Mouse (Mus musculus): ENCODE measurements around the gene Dcaf7. TPM values are rescaled to one million over a fixed set of nuclear protein-coding genes. Genes with fewer than 3 reads are reported as not detected.
"Not testable (repeated sequence)": the region's sequence is repeated elsewhere in the genome, so short reads cannot be mapped to it uniquely, and the experiment has no call there.

The Dcaf7 gene
- total RNA-seq, 4 experiments from 2014 or later: 57.3 to 79.3 (median 70.3) TPM

DNA sequence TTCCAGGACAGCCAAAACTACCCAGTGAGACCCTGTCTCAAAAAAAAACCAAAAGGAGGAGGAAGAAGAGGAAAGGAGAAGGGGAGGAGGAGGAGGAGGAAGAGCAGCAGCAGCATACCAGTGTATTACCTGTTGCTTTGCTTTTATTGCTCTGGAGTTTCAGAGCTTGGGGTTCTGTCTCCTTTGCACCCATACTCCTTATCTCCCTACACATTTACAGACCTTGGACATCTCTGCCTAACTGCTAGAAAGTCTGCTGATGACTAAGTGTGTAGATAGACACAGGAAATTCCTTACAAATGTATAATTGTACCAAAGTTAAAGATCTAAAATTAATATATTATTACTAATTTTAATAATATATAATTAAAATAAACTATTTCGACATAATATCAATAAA, 8.6 kb downstream of the Dcaf7 start:
- DNase-seq: no peak

DNA sequence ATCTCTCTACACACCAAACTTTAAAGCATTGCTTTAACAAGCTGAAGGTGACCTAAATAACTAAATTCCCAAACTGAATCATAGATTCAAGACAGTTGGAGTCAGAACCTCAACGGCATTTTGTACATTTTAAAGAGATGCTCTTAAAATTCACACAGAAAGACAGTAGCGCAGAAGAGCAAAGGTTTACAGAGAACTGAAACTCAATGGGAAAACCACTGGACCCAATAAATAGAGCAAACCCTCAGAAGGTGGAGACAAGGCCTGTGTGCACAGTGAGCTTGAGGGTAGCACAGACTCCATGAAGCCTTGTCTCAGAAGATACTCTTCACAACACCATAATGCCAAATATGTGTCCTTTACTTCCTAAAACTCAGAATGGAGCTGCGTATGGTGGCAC, 9.1 kb downstream of the Dcaf7 start:
- no peak for DNase-seq

DNA sequence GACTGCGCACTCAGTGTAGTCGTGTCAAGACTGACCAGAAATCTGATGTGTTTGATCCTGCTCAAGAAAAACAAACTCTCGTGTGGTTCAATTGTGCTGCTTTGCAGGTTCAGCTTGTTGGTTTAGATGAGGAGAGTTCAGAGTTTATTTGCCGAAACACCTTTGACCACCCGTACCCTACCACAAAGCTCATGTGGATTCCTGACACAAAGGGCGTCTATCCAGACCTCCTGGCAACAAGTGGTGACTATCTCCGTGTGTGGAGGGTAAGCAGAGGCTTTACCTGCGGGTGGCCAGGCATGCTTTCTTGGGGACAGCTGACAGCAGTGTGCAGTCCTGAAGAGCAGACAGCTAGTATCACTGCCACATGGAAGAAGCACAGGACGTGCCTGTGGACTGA, 9.9 kb downstream of the Dcaf7 start:
- DNase-seq: no peak

DNA sequence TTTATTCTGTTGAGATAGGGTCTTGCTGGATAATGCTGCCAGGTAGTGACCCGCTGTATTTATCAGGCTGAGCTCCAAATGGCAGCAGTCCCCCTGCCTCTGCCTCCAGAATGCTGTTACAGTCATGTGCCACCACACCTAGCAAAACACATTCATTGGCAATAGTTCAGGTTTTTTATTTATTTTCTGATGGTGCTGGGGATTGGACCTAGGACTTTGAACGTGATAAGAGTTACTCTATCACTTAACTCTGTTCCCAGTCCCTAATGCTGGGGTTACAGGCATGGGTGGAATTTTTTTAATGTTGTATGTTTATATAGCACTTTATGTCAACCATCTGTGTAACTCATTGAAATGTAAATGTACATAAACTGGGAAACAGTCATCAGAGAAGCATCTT, 17.2 kb downstream of the Dcaf7 start:
- DNase-seq: no peak

DNA sequence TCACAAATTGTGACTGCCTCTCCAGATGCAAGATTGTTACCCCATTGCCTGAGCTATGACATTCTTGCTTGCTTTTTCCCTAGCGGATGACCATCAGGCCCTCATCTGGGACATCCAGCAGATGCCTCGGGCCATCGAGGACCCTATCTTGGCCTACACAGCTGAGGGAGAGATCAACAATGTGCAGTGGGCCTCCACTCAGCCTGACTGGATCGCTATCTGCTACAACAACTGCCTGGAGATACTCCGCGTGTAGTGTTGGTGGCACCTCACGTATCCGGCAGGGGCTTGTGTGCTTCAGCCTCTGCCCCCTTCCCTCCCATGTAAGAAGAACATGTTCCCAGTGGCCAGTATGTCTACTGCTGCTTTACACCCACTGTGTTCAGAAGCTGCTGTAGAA, 17.9 kb downstream of the Dcaf7 start:
- DNase-seq: no peak

DNA sequence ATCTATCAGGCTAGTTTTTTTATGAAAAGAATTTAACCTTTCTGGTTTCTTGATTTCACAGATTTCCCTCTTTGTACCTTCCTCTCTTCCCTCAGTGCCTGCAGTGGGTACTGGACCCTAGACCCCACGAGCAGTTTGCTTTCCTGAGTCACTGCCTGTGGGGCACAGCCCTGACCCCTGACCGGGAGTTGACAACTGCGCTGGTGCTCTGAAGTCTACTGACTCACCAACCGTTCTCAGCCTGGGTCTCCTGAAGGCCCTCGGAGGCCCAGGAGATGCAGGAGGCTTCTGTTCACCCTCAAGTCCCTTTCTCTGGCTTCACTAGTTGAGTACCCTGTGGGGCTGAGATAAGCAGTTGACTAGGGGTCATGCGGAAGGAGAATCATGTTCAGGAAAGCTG, 18.7 kb downstream of the Dcaf7 start:
- DNase-seq: no peak

DNA sequence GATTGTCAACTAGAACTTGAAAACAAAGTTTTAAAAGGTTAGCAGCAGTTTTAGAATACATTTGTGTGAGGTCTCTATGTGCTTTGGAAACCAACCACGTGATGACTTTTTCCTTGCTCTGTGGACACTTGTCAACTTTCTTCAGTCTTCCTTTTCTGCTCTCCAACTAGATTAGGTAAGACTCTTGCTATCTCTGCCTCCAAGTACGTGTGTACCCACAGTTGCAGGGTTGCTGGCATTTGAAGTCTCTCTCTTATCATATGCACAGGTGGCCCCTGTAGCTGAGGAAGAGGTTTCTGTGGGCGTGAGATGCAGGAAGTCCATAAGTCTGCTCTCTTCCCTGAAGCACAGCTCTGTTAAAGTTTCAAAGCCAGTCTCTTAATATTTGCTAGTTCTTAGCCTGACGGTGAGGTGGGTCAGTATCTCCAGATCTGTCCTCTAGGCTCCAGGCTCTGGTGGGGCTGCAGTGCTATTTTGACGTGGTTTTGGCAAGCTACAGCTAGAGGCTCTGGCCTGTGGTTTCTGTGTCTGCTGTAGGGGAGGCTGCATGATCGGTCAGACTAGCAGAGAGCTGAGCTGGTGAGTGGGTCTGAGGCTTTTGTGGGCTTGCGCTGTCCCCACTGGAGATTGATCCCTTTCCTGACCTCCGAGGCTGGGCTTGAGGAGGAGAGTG, 20.3 kb downstream of the Dcaf7 start:
- no peak for DNase-seq

DNA sequence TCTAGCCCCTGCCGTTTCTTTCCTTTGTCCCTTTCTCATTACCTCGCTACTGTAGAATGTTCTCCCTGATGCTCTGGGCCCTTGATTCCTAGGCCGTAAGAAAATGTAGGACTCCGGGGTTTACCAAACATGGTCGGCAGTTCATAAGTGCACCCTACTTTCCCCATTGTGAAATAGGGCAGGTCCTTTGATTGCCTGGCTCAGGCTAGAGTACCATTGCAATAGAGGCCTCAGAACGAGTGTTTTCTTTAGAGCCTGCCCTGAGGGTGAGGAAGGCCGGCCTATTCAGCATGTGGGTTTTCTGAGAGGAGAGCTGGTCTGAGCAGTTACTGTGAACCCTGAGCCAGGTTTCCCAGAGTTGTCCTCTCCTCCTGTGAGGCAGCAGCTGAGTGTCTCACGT, 21.3 kb downstream of the Dcaf7 start:
- DNase-seq: no peak

DNA sequence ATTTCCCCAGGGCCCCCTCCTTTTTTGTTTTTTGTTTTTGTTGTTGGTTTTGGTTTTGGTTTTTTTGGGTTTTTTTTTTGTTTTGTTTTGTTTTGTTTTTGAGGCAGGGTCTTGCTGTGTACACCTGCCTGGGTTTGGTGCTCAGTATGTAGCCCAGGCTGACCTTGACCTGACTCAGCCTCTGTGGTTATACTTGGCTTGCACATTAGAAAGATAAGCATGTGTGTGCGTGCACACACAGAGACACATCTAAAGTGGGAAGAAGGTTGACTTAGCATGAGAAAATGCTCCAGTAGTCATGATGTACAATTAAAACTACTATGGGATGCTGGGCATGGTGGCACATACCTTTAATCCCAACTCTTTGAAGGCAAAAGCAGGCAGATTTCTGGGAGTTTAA, 23.9 kb downstream of the Dcaf7 start:
- no peak for DNase-seq

DNA sequence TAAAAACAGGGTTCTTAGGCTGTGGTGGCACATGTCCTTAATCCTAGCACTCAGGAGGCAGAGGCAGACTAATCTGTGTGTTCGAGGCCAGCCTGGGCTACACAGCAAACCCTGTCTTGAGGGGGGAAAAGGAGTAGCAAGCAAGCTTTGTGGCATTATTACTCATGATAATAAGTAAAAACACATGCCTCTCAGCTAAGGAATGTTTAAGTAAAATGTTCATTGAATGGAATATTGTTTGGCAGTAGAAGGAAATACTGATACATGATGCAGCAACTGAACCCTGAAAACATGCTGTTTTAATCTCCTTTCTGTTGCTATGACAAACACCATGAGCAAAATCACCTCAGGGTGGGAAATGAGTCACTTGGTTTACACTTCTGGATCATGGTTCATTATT, 24.6 kb downstream of the Dcaf7 start:
- DNase-seq: no peak

DNA sequence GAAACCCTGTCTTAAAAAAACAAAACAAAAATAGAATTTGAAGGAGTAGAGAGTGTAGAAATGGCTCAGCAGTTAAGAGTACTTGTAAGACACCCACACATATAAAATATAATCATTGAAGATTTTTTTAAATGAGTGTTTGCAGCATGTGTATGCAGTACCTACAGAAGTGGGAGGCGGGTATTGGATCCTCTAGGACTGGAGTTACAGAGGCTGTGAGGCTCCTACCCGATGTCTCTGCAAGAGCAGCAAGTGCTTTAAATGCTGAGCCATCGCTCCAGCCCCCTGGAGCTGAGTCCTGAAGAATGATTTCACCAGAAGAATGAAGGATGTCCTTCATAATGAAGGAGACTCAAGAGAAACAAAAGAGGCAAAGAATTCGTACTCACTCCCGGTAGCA, 27.1 kb downstream of the Dcaf7 start:
- no peak for DNase-seq

DNA sequence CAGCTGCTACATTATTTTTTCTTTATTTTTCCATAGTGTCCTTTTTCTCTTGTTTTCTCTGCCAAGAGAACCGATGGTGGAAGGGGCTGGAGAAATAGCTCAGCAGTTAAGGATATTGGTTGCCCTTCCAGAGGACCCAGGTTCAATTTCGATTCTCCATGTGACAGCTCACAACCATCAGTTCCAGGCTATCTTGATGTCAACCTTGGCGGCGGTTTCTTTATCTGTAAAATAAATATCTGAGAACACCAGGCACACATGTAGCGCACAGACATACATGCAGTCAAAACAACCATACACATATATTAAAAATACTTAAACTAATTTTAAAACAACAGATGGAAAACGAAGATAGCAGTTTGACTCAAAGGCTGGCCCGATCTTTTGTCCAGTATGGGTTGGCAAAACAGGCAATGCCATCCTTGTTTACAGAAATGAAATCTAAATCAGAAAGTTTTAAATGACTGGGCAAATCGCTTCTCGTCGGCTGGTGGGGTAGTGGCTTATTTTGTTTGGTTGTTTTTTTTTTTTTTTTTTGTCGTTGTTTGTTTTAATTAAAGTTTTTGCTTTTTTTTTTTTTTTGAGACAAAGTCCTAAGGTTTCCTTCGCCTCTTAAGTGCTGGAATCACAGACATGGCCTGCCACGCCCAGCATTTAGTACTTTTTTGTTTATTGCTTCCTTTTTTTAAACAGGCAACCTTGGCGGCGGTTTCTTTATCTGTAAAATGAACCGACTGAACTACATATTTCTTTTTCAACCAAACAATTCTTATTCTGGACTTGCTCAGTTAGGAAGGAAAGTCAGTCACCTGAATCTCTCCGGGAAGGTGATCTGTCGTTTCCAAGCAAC, 28.6 kb downstream of the Dcaf7 start:
- DNase-seq: no peak

DNA sequence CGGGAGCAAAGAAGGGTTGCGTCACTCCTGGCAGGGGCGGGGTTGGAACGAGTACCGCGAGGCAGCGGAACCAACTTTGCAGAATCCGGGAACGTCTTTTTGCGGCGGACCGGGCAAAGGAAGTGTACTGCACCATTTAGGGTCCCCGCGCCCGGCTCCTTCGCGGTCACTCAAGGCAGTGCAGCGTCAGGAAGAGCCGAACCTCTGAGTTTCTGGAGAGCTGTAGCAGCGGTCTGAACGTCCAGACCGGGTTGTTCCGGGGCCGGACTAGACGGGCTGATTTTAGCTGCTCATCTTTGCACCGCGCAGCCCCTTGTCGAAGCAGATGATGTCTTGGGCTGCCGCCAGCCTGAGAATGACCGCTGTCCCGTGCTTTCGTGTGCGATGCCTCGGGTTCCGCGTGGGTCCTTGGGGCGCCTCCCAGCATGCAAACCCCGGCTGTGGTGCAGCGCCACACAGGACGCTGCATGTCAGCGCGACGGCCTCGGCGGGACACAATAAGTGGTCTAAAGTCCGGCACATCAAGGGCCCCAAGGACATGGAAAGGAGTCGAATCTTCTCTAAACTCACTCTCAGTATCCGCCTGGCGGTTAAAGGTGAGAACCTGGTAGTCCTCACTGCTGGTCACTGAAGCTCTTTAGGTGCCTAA, 29.4 kb downstream of the Dcaf7 start, which contains the start of gene Taco1:
Gene Taco1, plus strand, starts transcription at position 139 of the 649 bp plus-strand sequence.
- DNase-seq: peak; percentile 91

DNA sequence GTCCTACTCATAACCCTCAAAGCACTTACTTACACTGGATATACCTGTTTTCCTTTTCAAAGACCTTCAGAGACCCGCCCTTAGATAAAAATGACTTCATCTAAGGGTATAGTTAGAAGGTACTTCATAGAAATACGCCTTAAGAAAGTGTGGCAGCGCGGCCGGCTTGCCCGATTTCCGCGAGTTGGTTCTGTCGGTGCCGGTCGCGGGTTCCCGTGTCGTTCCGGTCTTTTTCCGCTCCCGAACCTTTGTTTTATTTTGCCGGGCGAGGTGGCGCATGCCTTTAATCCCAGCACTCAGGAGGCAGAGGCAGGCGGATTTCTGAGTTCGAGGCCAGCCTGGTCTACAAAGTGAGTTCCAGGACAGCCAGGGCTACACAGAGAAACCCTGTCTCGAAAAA, 29.9 kb downstream of the Dcaf7 start:
- not testable (repeated sequence) for DNase-seq

DNA sequence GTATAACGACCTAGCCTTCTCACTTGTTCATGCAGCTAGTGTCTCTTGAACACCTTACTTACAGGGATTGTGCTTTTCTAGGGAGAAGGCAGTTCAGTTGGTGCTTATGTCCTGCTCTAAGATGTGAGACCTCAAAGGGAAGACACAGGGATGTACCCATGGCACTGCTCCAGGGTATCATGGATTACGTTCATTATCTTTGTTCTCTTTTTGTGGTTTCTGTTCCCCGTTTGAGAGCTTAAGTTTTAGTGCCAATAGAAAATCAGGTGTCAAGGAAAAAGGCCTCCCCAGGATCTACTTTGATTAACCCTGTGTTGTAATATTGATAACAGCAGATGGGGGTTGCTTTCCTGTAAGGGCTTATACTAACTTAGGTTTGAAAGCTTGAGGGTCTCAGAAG, 37.1 kb downstream of the Dcaf7 start:
- DNase-seq: no peak

DNA sequence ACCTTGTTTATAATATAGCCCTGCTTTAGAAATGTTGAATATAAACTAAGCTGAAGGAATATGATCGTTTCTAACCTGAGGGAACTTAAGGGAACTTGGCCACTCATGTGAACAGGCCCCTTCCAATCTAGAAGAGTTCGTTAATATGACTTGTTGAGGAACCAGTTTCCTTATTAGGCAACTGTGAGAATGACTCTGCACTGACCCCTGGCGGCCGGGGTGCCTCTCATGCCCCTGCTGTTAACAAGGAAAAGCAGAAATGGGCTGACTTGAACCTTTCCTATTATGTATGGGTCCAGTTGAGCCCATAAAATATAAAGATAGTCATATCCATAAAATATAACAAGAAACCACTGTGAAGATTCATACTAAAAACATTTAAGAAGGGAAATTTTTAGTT, 39.6 kb downstream of the Dcaf7 start:
- peak; percentile 28 for DNase-seq

DNA sequence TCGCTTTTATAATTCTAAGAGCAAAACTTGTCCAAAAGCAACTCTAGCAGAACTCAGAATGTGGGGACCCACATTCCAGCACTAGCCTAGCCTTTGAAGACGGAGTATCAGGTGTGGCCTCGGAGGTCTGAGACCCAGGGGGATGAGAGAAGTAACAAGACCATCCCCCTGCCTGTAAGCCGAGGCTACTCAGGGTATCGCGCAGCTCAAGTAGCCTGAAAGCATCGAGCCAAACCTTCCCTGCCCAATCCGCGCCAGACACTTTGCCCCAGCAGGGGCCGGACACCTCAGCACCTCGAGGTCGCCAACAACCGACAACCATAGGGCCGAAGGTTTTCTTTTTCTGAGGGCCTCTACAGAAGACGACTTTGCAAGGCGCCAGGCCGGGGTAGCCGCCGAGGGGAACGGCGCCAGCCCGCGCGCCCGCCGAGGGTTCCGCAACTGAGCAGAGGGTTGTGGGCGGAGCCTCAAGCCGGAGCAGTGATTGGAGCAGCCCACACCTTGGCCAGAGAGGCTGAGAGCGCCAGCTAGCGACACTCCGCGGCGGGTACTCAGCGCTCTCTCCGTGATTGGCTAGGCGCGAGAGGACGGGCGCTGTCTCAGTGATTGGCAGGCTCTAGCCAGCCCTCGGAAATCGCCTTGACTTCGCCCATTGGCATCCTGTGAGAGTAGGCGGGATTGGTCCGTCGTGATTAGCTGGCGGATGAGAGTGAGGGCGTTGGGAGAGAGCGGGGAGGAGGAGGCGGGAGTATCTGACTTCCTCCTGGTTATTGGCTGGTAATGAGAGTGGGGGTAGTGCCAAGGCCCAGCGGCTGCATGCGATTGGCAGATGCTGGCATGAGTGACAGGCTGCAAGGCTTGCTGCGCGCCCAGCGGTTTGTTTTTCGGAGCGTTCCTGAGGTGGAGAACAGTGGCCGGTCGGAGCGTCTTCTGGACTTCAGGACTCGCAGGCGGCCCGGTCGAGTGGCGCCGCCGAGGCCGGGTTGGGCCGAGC, 47.3 kb downstream of the Dcaf7 start, which contains the start of gene Map3k3:
Gene Map3k3, plus strand, starts transcription at position 906 of the 994 bp plus-strand sequence.
- peak; percentile 100 for DNase-seq

DNA sequence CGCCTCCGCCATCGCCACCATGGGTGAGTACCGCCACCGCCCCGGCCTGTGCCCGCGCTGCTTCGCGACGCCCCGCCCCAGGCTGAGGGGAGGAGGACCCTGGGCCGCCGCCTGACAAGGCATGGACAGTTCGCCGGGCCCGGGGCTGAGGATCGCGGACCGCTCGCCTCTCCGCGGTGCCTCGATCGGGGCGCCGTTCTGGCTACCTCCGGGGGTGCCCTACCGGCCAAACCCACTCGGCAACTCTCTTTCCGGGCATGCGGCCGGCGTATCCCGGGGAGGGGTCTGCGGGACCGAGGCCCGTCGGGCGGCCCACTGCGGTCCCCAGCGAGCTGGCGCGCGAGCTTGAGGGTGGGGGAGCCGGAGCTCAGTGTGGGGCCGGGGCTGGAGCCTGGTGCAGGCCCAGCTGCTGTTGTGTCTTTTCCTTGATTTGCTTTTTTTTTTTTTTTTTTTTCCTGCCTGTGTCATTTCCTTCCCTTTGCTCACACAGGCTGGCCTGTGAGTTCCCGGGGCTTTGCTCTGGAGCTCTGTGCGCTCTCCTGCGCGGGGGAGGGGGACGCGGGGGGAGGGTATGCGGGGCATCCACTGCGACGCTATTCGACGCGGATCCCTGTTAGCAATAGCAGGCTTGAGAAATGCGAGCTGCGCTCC, 48.4 kb downstream of the Dcaf7 start:
- peak; percentile 74 for DNase-seq

DNA sequence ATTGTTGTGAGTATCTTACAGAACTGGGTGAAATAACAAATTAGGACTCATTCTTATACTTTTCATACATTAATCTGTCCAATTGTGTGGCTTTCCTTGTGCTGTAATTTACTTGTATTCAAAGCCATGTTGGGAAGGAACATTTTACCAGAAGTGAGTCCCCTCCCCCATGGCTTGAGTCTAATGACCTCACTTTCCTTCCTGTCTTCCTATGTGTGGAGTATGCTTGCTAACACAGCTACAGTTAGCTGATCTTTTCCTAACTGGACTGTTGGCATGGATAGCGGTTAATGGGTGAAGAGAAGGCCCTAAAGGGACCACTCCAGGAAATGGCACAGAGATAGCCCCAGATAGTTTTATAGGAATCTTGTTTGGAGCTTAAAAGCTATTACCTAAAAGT, 61.6 kb downstream of the Dcaf7 start:
- no peak for DNase-seq

DNA sequence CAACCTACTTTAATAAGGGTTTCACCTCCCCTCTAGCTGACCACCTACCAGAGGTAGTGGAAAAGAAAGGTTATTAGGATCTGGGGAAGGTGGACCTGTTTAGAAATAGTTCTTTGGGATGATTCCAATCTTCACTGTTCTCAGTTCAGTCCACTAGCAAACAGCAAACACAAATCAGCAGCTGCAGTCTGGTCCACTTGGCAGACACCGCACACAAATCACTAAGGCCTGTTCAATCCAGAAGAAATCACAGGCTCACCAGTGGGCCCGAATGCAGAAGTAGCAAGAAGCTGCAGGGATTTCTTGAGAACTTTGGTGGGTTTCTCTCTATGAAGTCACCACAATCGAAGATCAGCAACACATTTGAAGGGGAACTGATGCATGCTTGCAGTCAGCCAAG, 66.2 kb downstream of the Dcaf7 start:
- no peak for DNase-seq

DNA sequence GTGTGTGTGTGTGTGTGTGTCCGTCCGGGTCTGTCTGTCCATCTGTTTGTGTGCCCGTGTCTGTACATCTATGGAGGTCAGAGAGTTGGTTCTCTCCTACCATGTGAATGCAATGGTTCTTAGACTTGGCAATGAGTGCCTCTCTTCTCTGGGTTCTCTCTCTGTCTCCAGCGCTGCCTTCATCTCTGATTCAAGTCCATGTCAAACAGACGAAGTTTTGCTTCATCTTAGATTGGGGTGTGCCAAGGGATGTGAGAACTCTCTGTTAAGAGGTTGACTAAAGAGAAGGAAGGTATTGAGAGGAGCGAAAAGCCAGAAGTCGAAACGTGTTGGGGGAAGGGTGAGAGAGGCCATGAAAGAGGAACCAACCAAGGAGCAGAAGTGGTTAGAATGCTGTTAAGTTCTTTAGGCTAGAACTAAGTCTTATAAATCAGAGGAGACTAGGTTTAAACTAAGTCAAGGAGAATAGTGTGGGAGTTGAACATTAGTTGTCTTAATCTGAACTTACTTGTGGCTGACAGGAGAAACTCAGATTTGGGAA, 69.4 kb downstream of the Dcaf7 start:
- no peak for DNase-seq

All from adrenal gland, adult 8-10 months (tissue).